Mouse (Mus musculus) MEL (cell line): ENCODE data around the gene Trappc6a.

Source experiments
- CTCF ChIP-seq, 3 experiments: IDR thresholded peaks in 2 of 3; conservative IDR thresholded peaks in 1 of 3; 2 replicates each; pipeline ENCODE4 v1.5.1; 2011 to 2012; ENCODE audit warnings: low read length in 3 of 3, low read depth in 2 of 3, mild to moderate bottlenecking in 2 of 3, improper control_type of control experiment in 1 of 3, inconsistent platforms in 1 of 3, mixed read lengths in 1 of 3, moderate library complexity in 1 of 3; ENCODE audit not compliant: control insufficient read depth in 1 of 3, insufficient read depth in 1 of 3, poor library complexity in 1 of 3, severe bottlenecking in 1 of 3
- ELF1 ChIP-seq: IDR thresholded peaks from 2 replicates; pipeline ENCODE4 v1.6.1; 2014; ENCODE audit warnings: low read depth, mild to moderate bottlenecking, inconsistent platforms, low read length, improper control_type of control experiment, moderate library complexity
- EP300 ChIP-seq, 2 experiments: IDR thresholded peaks; 2 replicates each; pipeline ENCODE4 v1.6.1; 2011; ENCODE audit warnings: improper control_type of control experiment in 2 of 2, low read length in 2 of 2, low read depth in 1 of 2, mild to moderate bottlenecking in 1 of 2
- MAX ChIP-seq: IDR thresholded peaks from 2 replicates; pipeline ENCODE4 v1.6.1; 2011; ENCODE audit warnings: low read length, improper control_type of control experiment
- MYC ChIP-seq: IDR thresholded peaks from 2 replicates; pipeline ENCODE4 v1.6.1; 2011; ENCODE audit warnings: low read depth, mild to moderate bottlenecking, low read length, improper control_type of control experiment, moderate library complexity
- NRF1 ChIP-seq: IDR thresholded peaks from 2 replicates; pipeline ENCODE4 v1.6.1; 2014; ENCODE audit warnings: low read depth, mild to moderate bottlenecking, inconsistent platforms, low read length, improper control_type of control experiment, moderate library complexity; ENCODE audit not compliant: poor library complexity, insufficient read depth, severe bottlenecking
- POLR2A ChIP-seq, 2 experiments: IDR thresholded peaks; 2 replicates each; pipeline ENCODE4 v1.6.1; 2011 to 2012; ENCODE audit warnings: low read length in 2 of 2, mild to moderate bottlenecking in 2 of 2, control low read depth in 1 of 2, improper control_type of control experiment in 1 of 2, low read depth in 1 of 2, moderate library complexity in 1 of 2; ENCODE audit not compliant: control insufficient read depth in 1 of 2, insufficient read depth in 1 of 2, poor library complexity in 1 of 2

DNA sequence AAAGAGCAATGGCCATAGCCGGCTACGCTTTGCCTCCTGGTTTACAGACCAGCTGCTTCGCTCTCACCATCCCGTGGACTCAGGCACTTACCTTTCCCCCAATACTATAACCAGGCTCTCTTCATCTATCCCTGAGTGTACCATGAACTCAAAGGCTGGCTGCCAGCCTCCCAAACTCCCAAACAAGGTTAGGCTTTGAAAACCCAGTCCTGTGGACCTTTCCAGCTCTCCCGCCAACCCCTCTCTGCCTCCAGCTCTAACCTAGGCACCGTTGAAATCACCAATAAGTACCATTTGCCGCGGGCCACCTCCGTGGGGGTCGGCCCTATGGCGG is 53.2 kb downstream of the Trappc6a start:
- TF ChIP-seq CTCF (IDR thresholded peaks at IDR 0.05 in 2 of 3, conservative IDR thresholded peaks at IDR 0.05 in 1 of 3; ENCODE audit: control insufficient read depth in 1 of 3, insufficient read depth in 1 of 3, low read depth in 2 of 3, low read length in 3 of 3, poor library complexity in 1 of 3, severe bottlenecking in 1 of 3) (no peak), EP300 (IDR thresholded peaks at IDR 0.05; ENCODE audit: low read depth in 1 of 2, low read length in 2 of 2) (no peak), MAX (no peak), NRF1 (no peak), ELF1 (no peak), MYC (no peak), POLR2A (IDR thresholded peaks at IDR 0.05; ENCODE audit: control insufficient read depth in 1 of 2, insufficient read depth in 1 of 2, low read depth in 1 of 2, low read length in 2 of 2, poor library complexity in 1 of 2) (no peak)
